Mouse (Mus musculus): ENCODE results near the gene Chrnb2. TPM values are rescaled to one million over a fixed set of nuclear protein-coding genes. Genes with fewer than 3 reads are reported as not detected.

The Chrnb2 gene
- polyA plus RNA-seq (2015; fragmentation: Nextera tagmentation; extraction: Ambion mirVana), result 0.16 and 0.20 TPM in 2 replicates

- Histone ChIP-seq H3K9me3 (replicated peaks) (no peaks in the 10 kb centered on the region), H3K9ac (no peak within 1 kb of the TSS), H3K4me3 (replicated peaks) (no peak within 1 kb of the TSS), H3K36me3 (no peaks in the 10 kb centered on the region), H3K4me1 (replicated peaks) (peaks cover 7% of the 10 kb centered on the region; the same call in 1 of the 2 replicates), H3K4me2 (peak within 1 kb of the TSS; percentile 21; the same call in 1 of the 2 replicates), H3K27ac (no peak within 1 kb of the TSS), H3K27me3 (peaks cover 50% of the 10 kb centered on the region)
- peak; percentile 68 for ATAC-seq (ENCODE audit: low read depth)
- 2% methylated on average over 36 of the region's 36 CpGs for WGBS (ENCODE audit: insufficient replicate concordance)
- peak; percentile 58 for DNase-seq
These were observed at the start of gene Chrnb2 for GRCm38 (mm10) chr3:89764119-89764724. Chrnb2 (minus strand) TSS chr3:89764632.

GRCm38 (mm10) chr3:89814051-89814450, 49.6 kb upstream of the Chrnb2 start:
- DNase-seq (no peak), ATAC-seq (ENCODE audit: low read depth) (no peak)
- no peak overlapping the region for H3K4me3 ChIP-seq (replicated peaks)
- H3K4me2 ChIP-seq, result no peak overlapping the region
- H3K4me1 ChIP-seq (replicated peaks), result peaks cover 8% of the 10 kb centered on the region
- no peak overlapping the region for H3K9ac ChIP-seq
- no peaks in the 10 kb centered on the region for H3K9me3 ChIP-seq (replicated peaks)
- H3K36me3 ChIP-seq, result no peaks in the 10 kb centered on the region
- WGBS (ENCODE audit: insufficient replicate concordance), result 65% methylated on average over 7 of the region's 7 CpGs
- no peak overlapping the region for H3K27ac ChIP-seq
- peaks cover 26% of the 10 kb centered on the region for H3K27me3 ChIP-seq

GRCm38 (mm10) chr3:89812166-89812565, 47.7 kb upstream of the Chrnb2 start:
- no peak overlapping the region for H3K27ac ChIP-seq
- no peak overlapping the region for H3K4me3 ChIP-seq (replicated peaks)
- DNase-seq (no peak), ATAC-seq (ENCODE audit: low read depth) (no peak)
- H3K9me3 ChIP-seq (replicated peaks), result no peaks in the 10 kb centered on the region
- H3K27me3 ChIP-seq, result peaks cover 18% of the 10 kb centered on the region
- H3K4me2 ChIP-seq, result no peak overlapping the region
- no peak overlapping the region for H3K9ac ChIP-seq
- 71% methylated on average over 3 of the region's 3 CpGs for WGBS (ENCODE audit: insufficient replicate concordance)
- peaks cover 27% of the 10 kb centered on the region for H3K4me1 ChIP-seq (replicated peaks)
- H3K36me3 ChIP-seq, result no peaks in the 10 kb centered on the region

- DNase-seq (no peak), ATAC-seq (ENCODE audit: low read depth) (no peak)
- no peak overlapping the region for H3K4me2 ChIP-seq
- no peaks in the 10 kb centered on the region for H3K9me3 ChIP-seq (replicated peaks)
- peaks cover 31% of the 10 kb centered on the region for H3K4me1 ChIP-seq (replicated peaks)
- H3K27ac ChIP-seq, result no peak overlapping the region
- H3K27me3 ChIP-seq, result peaks cover 12% of the 10 kb centered on the region
- H3K4me3 ChIP-seq (replicated peaks), result no peak overlapping the region
- no peaks in the 10 kb centered on the region for H3K36me3 ChIP-seq
- H3K9ac ChIP-seq, result no peak overlapping the region
These were observed 46.4 kb upstream of the Chrnb2 start for GRCm38 (mm10) chr3:89810841-89811240.

- WGBS (ENCODE audit: insufficient replicate concordance), result 30% methylated on average over 9 of the region's 9 CpGs
- no peaks in the 10 kb centered on the region for H3K9me3 ChIP-seq (replicated peaks)
- no peaks in the 10 kb centered on the region for H3K36me3 ChIP-seq
- peaks cover 33% of the 10 kb centered on the region for H3K4me1 ChIP-seq (replicated peaks)
- H3K4me3 ChIP-seq (replicated peaks), result peak overlapping the region; percentile 38
- peak overlapping the region; percentile 51 for H3K9ac ChIP-seq
- peak overlapping the region; percentile 96 for H3K27ac ChIP-seq
- peak overlapping the region; percentile 65 for H3K4me2 ChIP-seq
- peak; percentile 86 for DNase-seq
- peak; percentile 94 for ATAC-seq (ENCODE audit: low read depth)
- peaks cover 10% of the 10 kb centered on the region; the same call in 1 of the 2 replicates for H3K27me3 ChIP-seq
These were observed 44.2 kb upstream of the Chrnb2 start for GRCm38 (mm10) chr3:89808638-89809037.

- H3K4me3 ChIP-seq (replicated peaks), result peak overlapping the region; percentile 38
- 44% methylated on average over 5 of the region's 5 CpGs for WGBS (ENCODE audit: insufficient replicate concordance)
- H3K4me2 ChIP-seq, result peak overlapping the region; percentile 65
- peaks cover 33% of the 10 kb centered on the region for H3K4me1 ChIP-seq (replicated peaks)
- H3K36me3 ChIP-seq, result no peaks in the 10 kb centered on the region
- DNase-seq (peak; percentile 59), ATAC-seq (ENCODE audit: low read depth) (peak; percentile 91)
- peaks cover 10% of the 10 kb centered on the region; the same call in 1 of the 2 replicates for H3K27me3 ChIP-seq
- peak overlapping the region; percentile 51 for H3K9ac ChIP-seq
- no peaks in the 10 kb centered on the region for H3K9me3 ChIP-seq (replicated peaks)
- H3K27ac ChIP-seq, result peak overlapping the region; percentile 96
These were observed 43.4 kb upstream of the Chrnb2 start for GRCm38 (mm10) chr3:89807881-89808280.

- H3K27ac ChIP-seq, result peak overlapping the region; percentile 50
- H3K9me3 ChIP-seq (replicated peaks), result no peaks in the 10 kb centered on the region
- no peak for ATAC-seq (ENCODE audit: low read depth)
- no peak overlapping the region for H3K4me2 ChIP-seq
- DNase-seq, result no peak
- no peaks in the 10 kb centered on the region for H3K36me3 ChIP-seq
- peaks cover 33% of the 10 kb centered on the region for H3K4me1 ChIP-seq (replicated peaks)
- H3K4me3 ChIP-seq (replicated peaks), result no peak overlapping the region
- peaks cover 6% of the 10 kb centered on the region; the same call in 1 of the 2 replicates for H3K27me3 ChIP-seq
- 82% methylated on average over 3 of the region's 3 CpGs for WGBS (ENCODE audit: insufficient replicate concordance)
- no peak overlapping the region for H3K9ac ChIP-seq
These were observed 42.7 kb upstream of the Chrnb2 start for GRCm38 (mm10) chr3:89807171-89807570.

- Histone ChIP-seq H3K4me2 (no peak overlapping the region), H3K27ac (peak overlapping the region; percentile 50; the same call in 1 of the 2 replicates), H3K36me3 (no peaks in the 10 kb centered on the region), H3K27me3 (0 out of 2 replicates have a peak, but pooled peaks cover 4% of the 10 kb centered on the region), H3K4me1 (replicated peaks) (peaks cover 36% of the 10 kb centered on the region), H3K4me3 (replicated peaks) (no peak overlapping the region), H3K9me3 (replicated peaks) (no peaks in the 10 kb centered on the region), H3K9ac (no peak overlapping the region)
- ATAC-seq (ENCODE audit: low read depth) (no peak), DNase-seq (no peak)
- 80% methylated on average over 2 of the region's 2 CpGs for WGBS (ENCODE audit: insufficient replicate concordance)
These were observed 42.3 kb upstream of the Chrnb2 start for GRCm38 (mm10) chr3:89806751-89807150.

GRCm38 (mm10) chr3:89805179-89805578, 40.7 kb upstream of the Chrnb2 start:
- DNase-seq, result no peak

GRCm38 (mm10) chr3:89802876-89803275, 38.4 kb upstream of the Chrnb2 start:
- H3K27ac ChIP-seq, result no peak overlapping the region
- no peak overlapping the region for H3K4me3 ChIP-seq (replicated peaks)
- 70% methylated on average over 15 of the region's 15 CpGs for WGBS (ENCODE audit: insufficient replicate concordance)
- no peak overlapping the region for H3K4me2 ChIP-seq
- H3K9me3 ChIP-seq (replicated peaks), result no peaks in the 10 kb centered on the region
- no peak overlapping the region for H3K9ac ChIP-seq
- peaks cover 20% of the 10 kb centered on the region for H3K4me1 ChIP-seq (replicated peaks)
- H3K27me3 ChIP-seq, result 0 out of 2 replicates have a peak, but pooled peaks cover 4% of the 10 kb centered on the region
- no peak for ATAC-seq (ENCODE audit: low read depth)
- H3K36me3 ChIP-seq, result no peaks in the 10 kb centered on the region
- DNase-seq, result no peak

More at GRCm38 (mm10) chr3:89805179-89805578, 40.7 kb upstream of the Chrnb2 start:
- ATAC-seq (ENCODE audit: low read depth), result no peak
- H3K4me3 ChIP-seq (replicated peaks), result no peak overlapping the region
- peaks cover 36% of the 10 kb centered on the region for H3K4me1 ChIP-seq (replicated peaks)
- no peaks in the 10 kb centered on the region for H3K9me3 ChIP-seq (replicated peaks)
- H3K27me3 ChIP-seq, result 0 out of 2 replicates have a peak, but pooled peaks cover 4% of the 10 kb centered on the region
- no peak overlapping the region for H3K9ac ChIP-seq
- no peak overlapping the region for H3K27ac ChIP-seq
- 72% methylated on average over 4 of the region's 4 CpGs for WGBS (ENCODE audit: insufficient replicate concordance)
- H3K4me2 ChIP-seq, result no peak overlapping the region
- no peaks in the 10 kb centered on the region for H3K36me3 ChIP-seq

GRCm38 (mm10) chr3:89801507-89801847, 37.0 kb upstream of the Chrnb2 start:
- Histone ChIP-seq H3K27ac (0 out of 2 replicates have a peak overlapping the region, but pooled peaks have one; percentile 19), H3K9me3 (replicated peaks) (no peaks in the 10 kb centered on the region), H3K4me1 (replicated peaks) (peaks cover 9% of the 10 kb centered on the region), H3K9ac (no peak overlapping the region), H3K27me3 (0 out of 2 replicates have a peak, but pooled peaks cover 4% of the 10 kb centered on the region), H3K4me3 (replicated peaks) (no peak overlapping the region), H3K36me3 (no peaks in the 10 kb centered on the region), H3K4me2 (no peak overlapping the region)
- peak; percentile 45 for ATAC-seq (ENCODE audit: low read depth)
- WGBS (ENCODE audit: insufficient replicate concordance), result 5% methylated on average over 3 of the region's 3 CpGs
- no peak for DNase-seq
